Mouse (Mus musculus) CD8-positive naive resting alpha-beta T cell, adult 2 months (primary cell): ENCODE results near the gene Lactb.
"Not testable (repeated sequence)": the region's sequence is repeated elsewhere in the genome, so short reads cannot be mapped to it uniquely, and the experiment has no call there.

ENCODE experiments used
- DNase-seq, 2 experiments: peaks; one replicate each; pipeline ENCODE4 v3.0.0; 2022; ENCODE audit warnings: low read depth in 2 of 2, low spot score in 2 of 2

Gene Lactb

DNA sequence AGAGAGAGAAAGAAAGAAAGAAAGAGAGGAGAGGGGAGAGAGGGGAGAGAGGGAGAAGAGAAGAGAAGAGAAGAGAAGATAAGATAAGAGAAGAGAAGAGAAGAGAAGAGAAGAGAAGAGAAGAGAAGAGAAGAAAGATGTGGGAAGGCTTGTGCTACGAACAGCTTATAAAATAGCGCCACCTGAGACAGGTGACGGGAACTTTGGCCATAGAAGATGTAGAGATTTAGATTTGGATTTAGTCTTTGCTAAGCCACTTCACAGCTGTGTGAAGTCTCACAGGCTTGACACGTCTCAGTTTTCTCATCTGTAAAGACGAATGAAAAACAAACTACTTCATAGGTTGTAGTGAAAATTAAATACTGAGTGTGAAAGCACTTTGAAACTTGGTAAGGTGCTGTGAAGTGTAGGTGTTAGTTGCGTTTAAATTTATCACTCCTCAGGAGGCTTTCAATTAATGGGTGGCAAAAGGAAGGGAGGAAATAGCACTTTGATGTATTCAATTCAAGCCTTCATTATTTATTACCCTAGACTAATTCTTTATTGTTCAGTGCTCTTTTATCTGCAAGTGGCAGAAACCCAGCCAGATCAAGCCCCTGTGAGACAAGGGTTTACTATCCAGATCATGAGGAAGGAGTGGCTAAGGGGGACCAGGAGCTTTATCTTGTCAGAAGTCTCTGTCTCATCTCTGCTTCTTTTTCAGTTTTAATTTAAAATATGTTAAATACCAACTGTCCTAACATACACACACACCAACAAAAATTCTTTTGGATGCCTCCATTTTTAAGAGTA is 54.6 kb downstream of the Lactb start:
- DNase-seq, result peak in 1 of 2 experiments; percentile 40

DNA sequence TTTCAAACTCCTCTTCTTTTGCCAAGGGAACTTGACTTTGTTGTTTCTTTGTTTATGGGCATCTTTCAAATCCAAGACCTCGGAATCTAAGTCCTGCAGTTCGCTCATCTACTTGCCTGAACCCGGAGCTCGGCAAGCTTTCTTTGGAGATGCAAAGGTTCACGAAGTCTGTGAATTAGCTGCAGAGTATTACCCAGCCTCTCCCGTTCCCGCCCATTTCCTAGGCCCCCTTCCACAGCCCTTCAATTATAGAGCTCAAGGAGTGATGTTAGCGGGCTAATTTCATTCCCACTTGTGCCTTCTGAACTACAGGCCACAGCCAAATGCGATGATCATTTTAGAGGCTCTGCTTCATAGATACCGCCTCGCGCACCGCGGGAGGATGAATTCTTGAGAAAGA is 55.3 kb downstream of the Lactb start:
- no peak for DNase-seq

DNA sequence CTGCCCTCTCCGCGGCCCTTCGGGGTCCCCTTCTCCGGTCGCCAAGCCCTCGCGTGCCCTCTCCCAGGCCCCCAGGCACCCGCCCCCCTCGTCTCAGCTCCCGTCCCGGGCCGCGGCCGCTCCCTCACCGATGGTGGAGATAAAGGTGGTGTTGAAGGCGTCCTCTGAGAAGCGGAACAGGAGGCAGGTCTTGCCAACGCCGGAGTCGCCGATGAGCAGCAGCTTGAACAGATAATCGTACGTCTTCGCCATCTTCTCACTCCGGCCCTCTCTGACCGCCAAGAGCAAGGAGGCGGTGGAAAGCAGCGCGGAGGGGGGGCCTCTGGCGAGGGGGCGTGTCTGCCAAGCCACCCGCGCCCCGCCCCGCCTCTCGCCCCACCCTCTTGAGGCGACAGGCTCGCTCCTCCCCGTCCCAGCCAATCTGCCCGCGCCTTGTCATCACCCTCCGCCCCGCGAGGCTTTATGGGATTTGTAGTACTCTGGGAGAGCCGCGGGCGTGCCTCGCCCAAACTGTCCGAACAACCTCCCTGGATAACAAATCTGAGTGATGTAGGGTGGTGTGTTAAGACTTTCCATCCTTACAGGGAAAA is 55.8 kb downstream of the Lactb start, which contains the start of gene Rab8b:
TSS of gene Rab8b (minus strand) at position 306 of the 590 bp plus-strand sequence.
- DNase-seq, result peak; percentile 90 to 94

DNA sequence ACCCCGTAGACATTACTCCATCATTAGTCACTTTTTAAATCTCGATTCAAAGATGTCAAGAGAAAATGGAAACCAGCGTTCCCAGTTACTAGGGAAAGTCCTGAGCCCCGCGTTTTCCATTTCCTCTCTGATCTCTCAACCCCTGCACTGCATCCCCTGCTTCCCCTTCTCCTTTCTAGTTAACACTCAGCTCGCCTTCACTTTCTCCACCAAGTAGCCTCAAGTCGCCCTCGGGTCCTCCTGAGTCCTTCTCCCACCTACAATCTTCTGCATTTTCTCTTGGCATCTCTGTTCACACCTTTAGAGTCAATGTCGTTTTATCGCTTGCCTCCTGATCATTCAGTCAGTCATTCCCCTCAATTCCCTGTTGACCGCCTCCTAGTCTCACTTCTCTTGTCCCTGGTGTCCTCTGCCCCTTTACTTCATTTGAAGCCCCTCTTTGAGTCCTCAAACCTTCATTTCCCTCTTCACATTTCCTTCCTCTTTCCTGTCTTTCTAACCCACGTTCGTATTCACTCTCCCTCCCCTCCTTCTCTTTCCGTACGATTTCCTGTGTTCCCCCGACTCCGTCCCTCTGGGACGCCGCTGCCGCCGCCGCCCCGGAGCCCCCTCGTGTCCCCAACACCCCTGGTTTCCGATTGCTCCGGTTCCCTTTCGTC is 56.5 kb downstream of the Lactb start:
- no peak for DNase-seq

DNA sequence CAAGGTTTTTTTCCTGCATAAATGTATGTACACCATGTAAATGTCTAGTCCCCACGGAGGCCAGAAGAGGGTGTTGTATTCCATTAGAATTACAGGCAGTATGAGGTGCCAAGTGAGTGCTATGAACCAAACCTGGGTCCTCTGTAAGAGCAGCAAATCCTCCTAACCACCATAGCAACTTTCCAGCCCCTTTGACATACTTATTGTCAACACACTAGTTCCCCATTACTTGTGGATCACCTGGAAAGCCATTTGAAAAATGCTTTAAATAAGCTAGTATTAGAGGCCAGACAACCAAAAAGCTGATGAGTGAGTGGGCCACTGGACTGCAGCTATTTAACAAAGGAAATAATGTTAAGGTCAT is 57.4 kb downstream of the Lactb start:
- no peak for DNase-seq

DNA sequence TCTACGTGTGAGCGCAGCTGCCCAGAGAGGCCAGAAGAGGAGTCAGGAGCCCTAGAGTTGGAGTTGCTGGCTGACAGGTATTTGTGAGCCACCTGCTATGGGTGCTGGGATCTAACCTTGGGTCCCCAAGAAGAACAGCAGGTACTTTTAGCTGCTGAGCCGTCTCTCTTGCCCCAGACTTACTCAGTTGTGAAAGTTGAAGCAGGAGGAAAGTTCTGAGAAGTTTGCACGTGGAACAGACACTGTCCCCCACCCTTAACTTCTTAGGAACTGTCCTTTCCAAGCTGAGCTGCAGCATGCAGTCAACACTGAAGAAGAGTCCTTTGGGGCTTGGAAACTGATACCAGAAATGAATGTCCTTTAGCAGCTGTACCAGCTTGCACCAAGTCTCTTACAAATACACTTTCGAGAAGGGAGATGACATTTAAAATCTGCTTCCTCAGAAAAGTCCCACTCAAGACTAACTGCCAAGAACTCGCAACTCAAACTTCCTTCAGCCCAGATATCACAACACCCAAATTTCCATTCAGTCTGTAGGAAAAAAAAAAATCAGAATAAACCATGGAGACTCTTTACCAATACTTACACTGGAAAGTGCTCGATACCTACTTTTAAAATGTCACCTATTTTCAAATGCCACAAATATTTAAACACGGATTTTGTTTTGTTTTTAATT is 57.9 kb downstream of the Lactb start:
- no peak for DNase-seq

DNA sequence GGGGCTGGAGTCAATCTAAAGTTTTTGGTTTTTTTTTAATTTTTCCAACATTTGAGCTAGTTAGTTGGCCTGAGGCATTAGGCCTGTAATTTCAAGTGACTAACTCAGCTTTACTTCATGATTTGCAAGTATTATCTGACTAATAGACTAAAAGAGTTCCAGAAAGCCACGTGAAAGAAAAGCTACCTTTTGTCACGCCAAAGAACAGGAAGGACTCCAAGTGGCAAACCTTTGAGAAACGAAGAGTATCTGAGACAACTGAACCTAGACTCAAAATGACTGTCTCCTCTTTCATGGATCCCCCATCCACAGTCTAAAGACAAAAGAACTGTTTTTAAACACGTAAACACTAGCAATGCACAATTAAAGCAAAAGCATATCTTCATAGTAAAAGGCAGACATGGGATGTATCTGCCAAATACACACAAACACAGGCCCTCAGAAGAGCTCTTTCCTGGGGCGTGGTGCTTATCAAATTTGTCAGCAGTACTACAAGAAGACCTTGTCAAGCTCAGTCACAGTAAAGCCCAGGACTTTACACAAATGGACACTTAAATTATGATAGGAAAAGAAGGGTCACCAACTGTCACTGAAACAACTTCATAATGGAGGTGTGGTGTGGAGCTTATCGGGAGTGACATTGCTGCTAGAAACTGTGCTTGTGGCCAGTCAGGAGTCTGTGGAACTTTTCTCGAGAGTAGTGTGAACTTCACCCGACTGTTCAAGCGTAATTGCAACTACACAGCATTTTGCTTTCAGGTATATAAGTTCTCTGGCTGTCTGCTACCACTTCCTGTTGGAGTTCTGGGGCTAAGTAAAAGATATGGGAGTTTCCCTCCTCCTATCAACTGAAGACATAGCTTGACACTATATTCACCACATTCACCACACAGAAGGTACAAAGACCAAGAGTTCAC is 59.2 kb downstream of the Lactb start:
- peak; percentile 45 to 60 for DNase-seq

DNA sequence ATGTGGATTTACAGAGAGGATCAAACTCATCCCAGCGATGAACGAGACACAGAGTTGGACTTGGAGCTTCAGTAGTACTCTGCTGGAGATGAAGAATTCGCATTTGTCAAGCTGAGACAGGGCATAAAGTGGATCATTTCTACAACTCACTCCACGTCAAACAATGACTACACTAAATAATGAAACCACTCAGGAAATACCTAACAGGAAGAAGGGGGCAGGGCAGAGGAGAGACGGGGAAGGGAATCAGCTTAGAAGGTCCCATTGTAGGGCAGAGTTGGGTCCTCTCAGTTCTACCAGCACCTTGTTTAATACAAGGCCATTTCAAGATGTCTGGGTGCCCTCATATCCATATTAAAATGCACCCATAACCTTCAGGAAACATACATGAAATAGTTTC is 59.9 kb downstream of the Lactb start:
- DNase-seq, result no peak

DNA sequence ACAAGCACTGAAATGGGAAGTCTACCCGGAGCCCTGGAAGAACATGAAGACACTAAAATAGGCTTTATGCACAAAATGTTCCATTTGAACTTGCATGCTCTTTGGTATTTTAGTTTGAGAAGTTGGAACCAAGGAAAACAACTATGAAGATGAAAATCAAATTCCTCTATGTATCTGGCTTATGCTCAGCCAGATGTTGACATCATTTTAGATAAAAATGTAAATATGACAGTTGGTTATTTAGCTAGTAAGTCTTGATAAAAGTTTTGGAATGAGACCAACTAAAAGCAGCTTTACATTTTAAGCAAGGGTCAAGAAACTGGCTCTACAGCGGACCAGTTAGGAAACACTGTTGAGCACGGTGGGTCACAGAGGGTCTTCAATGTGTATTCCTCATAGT is 60.7 kb downstream of the Lactb start:
- no peak for DNase-seq

DNA sequence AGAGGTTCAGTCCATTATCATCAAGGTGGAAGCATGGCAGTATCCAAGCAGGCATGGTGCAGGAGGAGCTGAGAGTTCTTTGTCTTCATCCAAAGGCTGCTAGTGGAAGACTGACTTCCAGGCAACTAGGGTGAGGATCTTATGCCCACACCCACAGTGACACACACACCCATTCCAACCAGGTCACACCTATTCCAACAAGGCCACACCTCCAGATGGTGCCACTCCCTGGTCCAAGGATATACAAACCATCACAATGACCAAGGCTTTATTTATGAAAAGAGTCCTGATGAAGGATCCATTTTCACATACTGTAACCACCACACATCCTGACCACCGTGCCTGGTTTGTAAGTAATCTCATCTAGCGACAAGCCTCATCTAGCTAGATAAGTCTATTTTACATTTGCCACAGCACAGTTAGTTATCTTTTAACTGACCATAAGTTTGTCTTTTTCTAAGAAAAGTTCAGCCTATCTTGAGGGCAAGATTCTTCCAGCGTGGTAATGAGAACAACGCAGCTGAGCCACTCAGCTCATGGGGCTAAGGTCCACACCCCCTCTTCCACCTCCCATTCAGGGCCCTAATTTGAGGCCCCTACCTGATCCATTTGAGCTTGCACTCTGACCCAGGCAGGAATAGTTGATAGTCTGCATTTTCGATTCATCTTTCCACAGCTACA is 61.9 kb downstream of the Lactb start:
- DNase-seq, result not testable (repeated sequence)

DNA sequence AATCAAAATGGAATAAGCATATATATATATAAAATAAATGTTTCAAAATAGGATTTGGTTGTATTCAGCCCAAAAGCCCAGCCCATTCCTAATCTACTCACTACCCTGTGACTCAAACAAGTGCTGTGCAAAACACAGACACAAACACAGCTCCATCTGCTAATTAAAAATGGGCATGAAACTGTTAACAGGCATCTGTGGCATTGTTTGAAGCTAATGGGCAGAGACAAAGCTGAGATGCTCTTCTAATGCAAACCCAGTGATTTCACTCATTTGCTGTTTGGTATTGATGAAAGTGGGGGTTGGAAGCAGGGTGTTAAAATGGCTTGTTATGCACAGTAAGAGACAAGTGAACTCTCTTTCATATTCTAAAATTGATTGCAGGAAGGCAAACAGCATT is 63.0 kb downstream of the Lactb start:
- DNase-seq, result no peak

DNA sequence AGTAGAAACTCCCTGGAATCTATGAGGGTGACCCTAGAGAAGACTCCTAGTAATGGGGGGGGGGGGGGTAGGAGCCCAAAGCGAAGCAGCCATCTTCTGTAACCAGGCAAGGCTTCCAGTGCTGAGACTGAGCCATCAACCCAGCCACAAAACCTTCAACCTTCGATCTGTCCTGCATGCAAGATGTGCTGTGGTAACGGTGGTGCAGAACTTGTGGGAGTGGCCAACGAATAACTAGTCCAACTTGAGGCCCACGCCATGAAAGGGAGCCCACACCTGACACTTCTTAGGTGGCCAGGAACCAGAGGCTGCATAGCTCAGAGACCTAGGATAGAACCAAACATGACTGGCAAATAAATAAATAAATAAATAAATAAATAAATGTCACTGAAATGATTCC is 64.6 kb downstream of the Lactb start:
- DNase-seq, result no peak

DNA sequence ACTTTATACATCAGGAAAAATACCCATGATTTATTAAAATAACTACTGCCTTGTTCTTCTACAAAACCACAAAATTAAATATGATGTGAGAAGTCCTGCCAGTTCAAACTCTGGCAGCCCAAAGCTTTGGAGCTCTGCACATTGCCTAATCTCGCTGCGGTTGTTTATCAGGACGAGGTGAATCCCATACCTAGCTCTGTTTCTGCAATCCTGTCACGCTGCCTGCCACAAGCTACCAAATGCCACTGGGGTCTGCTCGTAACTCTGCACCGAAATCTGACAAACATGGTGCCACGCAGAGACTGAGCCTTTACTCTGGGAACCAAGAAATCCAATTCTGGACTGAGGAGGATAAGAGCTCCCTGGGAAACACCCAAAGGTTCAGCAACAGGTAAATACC is 65.4 kb downstream of the Lactb start:
- no peak for DNase-seq

DNA sequence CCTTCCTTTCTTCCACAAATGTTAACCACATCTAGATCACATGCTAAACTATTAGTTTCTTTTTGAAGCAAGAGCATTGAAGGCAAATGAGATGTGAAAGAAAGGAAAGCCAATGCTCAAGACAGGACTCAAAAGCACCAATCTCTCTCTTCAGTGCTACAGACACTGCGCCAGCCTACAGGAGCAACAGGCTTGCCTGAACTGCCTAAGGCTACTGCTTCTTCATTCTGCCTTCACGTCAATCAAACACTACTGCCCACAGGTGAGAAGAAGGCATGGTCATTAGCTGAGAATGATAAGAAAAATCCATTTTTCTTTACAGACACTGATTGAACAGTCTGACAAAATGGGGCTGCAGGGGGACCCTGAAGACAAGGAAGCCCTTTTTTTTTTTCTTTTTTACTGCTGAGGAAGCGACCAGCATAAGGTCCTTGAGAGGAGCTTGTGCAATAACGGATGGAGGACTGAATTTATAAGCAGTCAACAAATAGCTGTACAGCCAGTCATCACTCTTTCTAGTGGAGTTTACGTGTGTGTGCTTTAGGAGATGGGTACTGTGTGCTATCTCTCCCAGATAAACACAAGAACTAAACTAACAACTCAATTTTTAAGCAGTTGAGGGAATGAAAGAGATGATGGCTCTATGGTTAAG is 67.4 kb downstream of the Lactb start:
- no peak for DNase-seq

DNA sequence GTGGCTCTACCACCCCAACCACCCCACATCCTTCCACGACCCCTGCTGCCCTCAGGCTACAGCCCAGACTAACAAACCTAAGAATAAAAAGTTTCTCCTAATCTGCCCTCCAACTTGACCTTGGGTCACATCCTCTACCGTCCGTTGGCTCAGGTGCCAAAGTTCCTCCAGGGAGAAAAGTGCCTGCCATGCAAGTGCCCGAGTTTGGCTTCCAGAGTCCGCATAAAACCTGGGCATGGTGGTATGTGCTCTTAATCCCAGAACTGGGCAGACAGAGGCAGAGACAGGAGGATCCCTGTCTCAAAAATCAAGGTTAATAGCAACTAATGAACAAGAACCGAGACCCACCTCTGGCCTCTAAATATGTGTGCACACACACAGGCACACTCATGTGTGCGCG is 68.2 kb downstream of the Lactb start:
- no peak for DNase-seq

DNA sequence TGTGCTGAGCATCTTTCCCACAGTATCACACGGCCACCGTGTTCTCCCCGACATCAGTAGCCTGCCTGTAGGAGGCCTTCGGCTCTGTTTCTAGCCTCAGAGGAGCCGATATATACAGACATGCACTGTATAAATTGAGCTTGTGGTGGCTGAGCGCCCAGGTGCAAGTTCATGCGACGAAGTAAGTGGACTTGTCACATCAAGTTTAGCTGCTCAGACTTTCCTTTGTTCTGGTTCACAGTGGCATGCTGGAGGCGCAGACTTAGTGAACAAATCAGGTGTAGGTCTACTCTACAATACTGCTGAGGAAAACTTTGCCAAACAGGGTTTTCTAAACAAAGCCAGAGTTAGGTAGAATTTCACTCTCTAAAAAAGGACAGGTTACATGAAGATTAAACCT is 69.3 kb downstream of the Lactb start:
- DNase-seq, result no peak
